Mouse (Mus musculus) retina, postnatal 1 day (tissue): Measurements from ENCODE around the gene BC107364.
A peak's percentile ranks its signal among the peaks of the same experiment; 100 is the strongest.
"Not testable (repeated sequence)": the region's sequence is repeated elsewhere in the genome, so short reads cannot be mapped to it uniquely, and the experiment has no call there.

ENCODE experiments used
- DNase-seq: peaks from one replicate; pipeline ENCODE4 v3.0.0-alpha.2; 2012

The BC107364 gene

DNA sequence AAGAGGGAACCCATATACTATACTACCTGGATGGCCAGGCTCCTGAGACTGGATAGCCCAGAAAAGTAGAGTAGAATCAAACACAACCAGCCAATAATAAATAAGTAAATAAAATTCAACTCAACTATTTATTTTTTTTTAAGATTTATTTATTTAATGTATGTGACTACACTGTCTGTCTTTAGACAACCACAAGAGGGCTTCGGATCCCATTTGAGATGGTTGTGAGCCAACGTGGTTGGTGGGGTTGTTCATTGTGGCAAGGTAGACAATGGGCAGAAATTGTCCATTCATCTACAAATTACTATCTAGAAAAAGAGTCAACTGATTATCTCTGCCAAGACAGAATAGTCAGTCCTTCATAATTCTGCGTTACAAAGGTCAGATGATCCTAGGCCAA, 40.3 kb downstream of the BC107364 start:
- no peak for DNase-seq

DNA sequence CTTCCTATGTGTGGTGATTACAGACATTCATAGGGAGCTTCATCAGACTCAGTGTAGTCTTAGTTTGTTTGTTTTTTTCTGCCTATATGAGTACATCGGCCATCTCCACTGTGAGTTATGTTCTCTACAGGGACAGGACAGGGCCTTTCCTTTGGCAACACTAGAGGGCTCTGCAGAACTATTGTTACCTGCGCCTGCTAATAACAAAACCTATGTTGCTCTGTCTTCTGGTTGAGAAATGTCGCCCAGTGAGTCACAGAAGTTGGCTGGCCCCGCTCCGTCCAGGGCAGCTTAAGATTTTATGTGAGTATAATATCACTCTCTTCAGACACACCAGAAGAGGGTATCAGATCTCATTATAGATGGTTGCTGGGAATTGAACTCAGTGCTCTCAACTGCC, 41.1 kb downstream of the BC107364 start:
- no peak for DNase-seq

DNA sequence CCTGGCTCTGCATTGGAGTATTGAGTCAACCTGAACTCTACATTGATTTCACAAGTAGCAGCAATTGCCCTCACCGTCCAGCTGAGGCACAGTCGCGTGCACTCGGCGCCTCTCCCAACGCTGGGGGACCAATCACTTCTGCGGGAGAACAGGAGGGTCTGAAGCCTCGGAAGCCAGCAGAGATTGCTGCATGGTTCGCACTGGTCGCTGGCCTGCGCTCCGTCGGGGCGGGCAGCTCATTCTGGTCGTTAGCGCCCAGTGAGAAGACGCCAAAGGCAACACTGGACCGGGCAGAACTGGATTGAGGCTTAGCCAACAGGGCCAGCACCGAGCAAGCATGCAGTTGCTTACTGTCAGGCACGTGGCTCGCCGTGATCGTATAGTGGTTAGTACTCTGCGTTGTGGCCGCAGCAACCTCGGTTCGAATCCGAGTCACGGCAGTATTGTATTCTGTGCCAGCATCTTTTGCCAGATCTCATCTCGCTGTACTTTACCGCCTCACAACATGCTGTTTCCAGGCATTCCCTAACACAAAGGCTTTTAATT, 42.3 kb downstream of the BC107364 start:
- peak; percentile 40 for DNase-seq

GRCm38 (mm10) chr3:96408111-96408510, 44.0 kb downstream of the BC107364 start:
- DNase-seq, result not testable (repeated sequence)

- no peak for DNase-seq
Observed at GRCm38 (mm10) chr3:96405541-96406503, 46.3 kb downstream of the BC107364 start.

DNA sequence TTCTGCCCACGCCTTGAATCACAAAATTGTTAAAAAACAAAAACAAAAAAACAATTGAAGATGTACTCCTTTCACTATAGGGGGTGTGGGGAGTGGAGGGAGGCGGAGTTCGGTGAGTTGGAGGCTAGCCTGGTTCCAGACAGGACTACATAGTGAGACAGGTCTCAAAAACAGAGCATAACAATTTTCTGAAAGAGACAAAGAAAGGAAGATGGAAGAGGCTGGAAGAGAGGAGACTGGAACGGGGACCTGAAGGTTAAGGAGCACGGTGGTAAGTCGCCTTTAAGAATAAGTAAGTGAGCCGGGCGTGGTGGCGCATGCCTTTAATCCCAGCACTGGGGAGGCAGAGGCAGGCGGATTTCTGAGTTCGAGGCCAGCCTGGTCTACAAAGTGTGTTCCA, 47.1 kb downstream of the BC107364 start:
- DNase-seq, result no peak

- DNase-seq, result peak; percentile 52
Observed at GRCm38 (mm10) chr3:96404450-96404849, 47.7 kb downstream of the BC107364 start.

GRCm38 (mm10) chr3:96403016-96403415, 49.1 kb downstream of the BC107364 start:
- DNase-seq, result peak; percentile 51

- peak; percentile 62 for DNase-seq
Observed at GRCm38 (mm10) chr3:96401832-96402501, 50.1 kb downstream of the BC107364 start.

GRCm38 (mm10) chr3:96401474-96401831, 50.7 kb downstream of the BC107364 start:
- DNase-seq, result no peak

- DNase-seq, result no peak
Observed at GRCm38 (mm10) chr3:96398911-96399310, 53.2 kb downstream of the BC107364 start.

- DNase-seq, result no peak
Observed at GRCm38 (mm10) chr3:96396857-96397256, 55.2 kb downstream of the BC107364 start.

- DNase-seq, result not testable (repeated sequence)
Observed at GRCm38 (mm10) chr3:96387202-96387601, 64.9 kb downstream of the BC107364 start.
